Mouse (Mus musculus) bone marrow, adult 2 months (tissue): Measurements from ENCODE around the gene Xpnpep2.

Experiments
- CTCF ChIP-seq: fragments of 200-500 bp; IDR thresholded peaks from 2 replicates; pipeline ENCODE4 v1.5.1; 2011; ENCODE audit warnings: low read length, control low read depth; ENCODE audit not compliant: control insufficient read depth, insufficient read depth
- POLR2A ChIP-seq: fragments of 200-500 bp; IDR thresholded peaks from 2 replicates; pipeline ENCODE4 v1.6.1; 2011; ENCODE audit warnings: low read depth, mild to moderate bottlenecking, control low read depth, low read length, borderline replicate concordance; ENCODE audit not compliant: control insufficient read depth

GRCm38 (mm10) chrX:48071961-48072360, 36.6 kb upstream of the Xpnpep2 start:
- TF ChIP-seq CTCF, result no peak
- TF ChIP-seq POLR2A, result no peak
